Comparison of ENCODE assay signal across 18 mouse cellular contexts in genomic region chr5:132933439-132933980, GRCm38 (mm10).
DNase-seq lines count a peak whose midpoint lies in the region; ATAC-seq and TF ChIP-seq lines count a peak whose summit lies in the region.
"Had no signal": no experiment of that assay in that cellular context is flagged by ENCODE, and none has a peak within 500 bp of the region (broad histone marks: within the 10 kb centered on the region; RNA-seq: fewer than 3 reads in every experiment).

No protein-coding gene starts in this region.

- intact Hi-C loops in left cerebral cortex, postnatal 36 days (cut with DNase I) = no loop called here

- no peak for TF ChIP-seq CTCF in intestine, postnatal 0 days (IDR thresholded peaks at IDR 0.05; ENCODE audit: low read depth)

- H3K4me3 ChIP-seq in intestine, embryonic 14.5 days (ENCODE audit: low read depth, low read length) = no peak overlapping the region
- no peak overlapping the region for H3K4me3 ChIP-seq in intestine, postnatal 0 days (ENCODE audit: low read depth, low read length)
- H3K4me3 ChIP-seq in embryonic facial prominence, embryonic 12.5 days = no peak overlapping the region
- H3K4me3 ChIP-seq in limb, embryonic 14.5 days (replicated peaks; ENCODE audit: low read length) = no peak overlapping the region
- no peak overlapping the region for H3K4me3 ChIP-seq in midbrain, embryonic 14.5 days (replicated peaks; ENCODE audit: low read depth, low read length)
- H3K4me3 ChIP-seq: embryonic facial prominence, embryonic 15.5 days; forebrain, embryonic 12.5 days; heart, adult 2 months; midbrain, embryonic 12.5 days had no signal

- H3K9me3 ChIP-seq in intestine, embryonic 14.5 days (ENCODE audit: control insufficient read depth, low read length) = no peaks in the 10 kb centered on the region
- no peaks in the 10 kb centered on the region for H3K9me3 ChIP-seq in intestine, postnatal 0 days (ENCODE audit: control insufficient read depth)
- no peaks in the 10 kb centered on the region for H3K9me3 ChIP-seq in embryonic facial prominence, embryonic 12.5 days
- no peaks in the 10 kb centered on the region for H3K9me3 ChIP-seq in limb, embryonic 14.5 days (ENCODE audit: control insufficient read depth, low read length)
- H3K9me3 ChIP-seq in midbrain, embryonic 14.5 days (ENCODE audit: control insufficient read depth, low read length) = no peaks in the 10 kb centered on the region
- H3K9me3 ChIP-seq: embryonic facial prominence, embryonic 15.5 days; forebrain, embryonic 12.5 days; midbrain, embryonic 12.5 days had no signal

- DNase-seq in intestine, embryonic 14.5 days (ENCODE audit: low spot score) = no peak
- peak; percentile 3 for DNase-seq in left cerebral cortex, adult 11 months (ENCODE audit: low spot score)
- no peak for DNase-seq in left cerebral cortex, postnatal 36 days (ENCODE audit: low spot score in 2 of 2)
- no peak for DNase-seq in limb, embryonic 14.5 days (ENCODE audit: low spot score)
- DNase-seq in midbrain, embryonic 14.5 days = no peak
- DNase-seq: adrenal gland, adult 8-10 months; cerebellum, adult 8-10 months; heart, adult 2 months; layer of hippocampus, postnatal 36 days; right cerebral cortex, postnatal 4 days had no signal

- H3K36me3 ChIP-seq in intestine, embryonic 14.5 days (ENCODE audit: control insufficient read depth, insufficient read depth, low read length) = no peaks in the 10 kb centered on the region
- no peaks in the 10 kb centered on the region for H3K36me3 ChIP-seq in intestine, postnatal 0 days (ENCODE audit: control insufficient read depth, insufficient read depth)
- no peaks in the 10 kb centered on the region for H3K36me3 ChIP-seq in embryonic facial prominence, embryonic 12.5 days
- H3K36me3 ChIP-seq in limb, embryonic 14.5 days (ENCODE audit: control insufficient read depth, insufficient read depth, low read length) = no peaks in the 10 kb centered on the region
- no peaks in the 10 kb centered on the region for H3K36me3 ChIP-seq in midbrain, embryonic 14.5 days (ENCODE audit: control insufficient read depth, insufficient read depth, low read length)
- H3K36me3 ChIP-seq: embryonic facial prominence, embryonic 15.5 days; forebrain, embryonic 12.5 days; G1E; midbrain, embryonic 12.5 days had no signal

- ATAC-seq in intestine, embryonic 14.5 days (replicated peaks; ENCODE audit: low FRiP score, low TSS enrichment, low read depth) = no peak
- no peak for ATAC-seq in intestine, postnatal 0 days
- ATAC-seq in embryonic facial prominence, embryonic 12.5 days (ENCODE audit: insufficient number of reproducible peaks, insufficient read depth, low FRiP score, low TSS enrichment) = no peak
- ATAC-seq in limb, embryonic 14.5 days (ENCODE audit: low FRiP score, low read depth) = peak; percentile 55; the same call in 1 of the 2 replicates
- ATAC-seq in midbrain, embryonic 14.5 days (ENCODE audit: low FRiP score, low TSS enrichment) = no peak
- ATAC-seq: hindbrain, postnatal 0 days had no signal

- peaks cover 4% of the 10 kb centered on the region; the same call in 1 of the 2 replicates for H3K4me1 ChIP-seq in intestine, embryonic 14.5 days (replicated peaks; ENCODE audit: control insufficient read depth, insufficient read depth, low read length)
- no peaks in the 10 kb centered on the region for H3K4me1 ChIP-seq in intestine, postnatal 0 days (replicated peaks; ENCODE audit: control insufficient read depth, insufficient read depth, low read length)
- no peaks in the 10 kb centered on the region for H3K4me1 ChIP-seq in embryonic facial prominence, embryonic 12.5 days
- no peaks in the 10 kb centered on the region for H3K4me1 ChIP-seq in limb, embryonic 14.5 days (ENCODE audit: control insufficient read depth, insufficient read depth, low read length)
- H3K4me1 ChIP-seq in midbrain, embryonic 14.5 days (ENCODE audit: control insufficient read depth, insufficient read depth, low read length) = no peaks in the 10 kb centered on the region
- H3K4me1 ChIP-seq: forebrain, embryonic 12.5 days; midbrain, embryonic 12.5 days had no signal

- H3K9ac ChIP-seq in intestine, embryonic 14.5 days (ENCODE audit: low read length) = no peak overlapping the region
- H3K9ac ChIP-seq in intestine, postnatal 0 days (ENCODE audit: low read depth, low read length) = no peak overlapping the region
- no peak overlapping the region for H3K9ac ChIP-seq in embryonic facial prominence, embryonic 12.5 days
- H3K9ac ChIP-seq in limb, embryonic 14.5 days (ENCODE audit: low read depth, low read length, severe bottlenecking) = no peak overlapping the region
- H3K9ac ChIP-seq in midbrain, embryonic 14.5 days (replicated peaks; ENCODE audit: low read length) = no peak overlapping the region
- H3K9ac ChIP-seq: embryonic facial prominence, embryonic 15.5 days; forebrain, embryonic 12.5 days; midbrain, embryonic 12.5 days had no signal

- H3K27me3 ChIP-seq in intestine, embryonic 14.5 days (replicated peaks; ENCODE audit: control insufficient read depth, insufficient read depth, low read length) = no peaks in the 10 kb centered on the region
- H3K27me3 ChIP-seq in intestine, postnatal 0 days (replicated peaks; ENCODE audit: control insufficient read depth, insufficient read depth, low read length) = no peaks in the 10 kb centered on the region
- no peaks in the 10 kb centered on the region for H3K27me3 ChIP-seq in embryonic facial prominence, embryonic 12.5 days
- H3K27me3 ChIP-seq in limb, embryonic 14.5 days (ENCODE audit: control insufficient read depth, insufficient read depth, low read length) = no peaks in the 10 kb centered on the region
- H3K27me3 ChIP-seq in midbrain, embryonic 14.5 days (ENCODE audit: control insufficient read depth, insufficient read depth, low read length) = no peaks in the 10 kb centered on the region
- H3K27me3 ChIP-seq: embryonic facial prominence, embryonic 15.5 days; forebrain, embryonic 12.5 days; midbrain, embryonic 12.5 days had no signal

- WGBS in intestine, embryonic 14.5 days = 42% methylated on average over 9 of the region's 9 CpGs
- 61% methylated on average over 9 of the region's 9 CpGs for WGBS in intestine, postnatal 0 days
- WGBS in embryonic facial prominence, embryonic 12.5 days = 40% methylated on average over 9 of the region's 9 CpGs
- 49% methylated on average over 9 of the region's 9 CpGs for WGBS in limb, embryonic 14.5 days
- 71% methylated on average over 9 of the region's 9 CpGs for WGBS in midbrain, embryonic 14.5 days

- TF ChIP-seq POLR2A in limb, embryonic 14.5 days (IDR thresholded peaks at IDR 0.05; ENCODE audit: borderline replicate concordance, extremely low read depth, insufficient read depth, insufficient read length) = no peak

- H3K27ac ChIP-seq in intestine, embryonic 14.5 days (ENCODE audit: low read depth) = 0 out of 2 replicates have a peak overlapping the region, but pooled peaks have one; percentile 2
- no peak overlapping the region for H3K27ac ChIP-seq in intestine, postnatal 0 days (ENCODE audit: low read depth, low read length)
- H3K27ac ChIP-seq in embryonic facial prominence, embryonic 12.5 days = 0 out of 2 replicates have a peak overlapping the region, but pooled peaks have one; percentile 17
- H3K27ac ChIP-seq in limb, embryonic 14.5 days (replicated peaks; ENCODE audit: low read depth, low read length) = no peak overlapping the region
- H3K27ac ChIP-seq in midbrain, embryonic 14.5 days (replicated peaks; ENCODE audit: low read depth, low read length) = no peak overlapping the region
- H3K27ac ChIP-seq: embryonic facial prominence, embryonic 15.5 days; forebrain, embryonic 12.5 days; heart, adult 2 months; hindbrain, postnatal 0 days; midbrain, embryonic 12.5 days had no signal

- H3K4me2 ChIP-seq in intestine, embryonic 14.5 days (ENCODE audit: low read length) = no peak overlapping the region
- H3K4me2 ChIP-seq in intestine, postnatal 0 days (replicated peaks; ENCODE audit: low read depth) = no peak overlapping the region
- H3K4me2 ChIP-seq in embryonic facial prominence, embryonic 12.5 days (replicated peaks) = no peak overlapping the region
- H3K4me2 ChIP-seq in limb, embryonic 14.5 days (replicated peaks; ENCODE audit: low read depth, low read length, severe bottlenecking) = no peak overlapping the region
- H3K4me2 ChIP-seq in midbrain, embryonic 14.5 days (ENCODE audit: low read length) = no peak overlapping the region
- H3K4me2 ChIP-seq: embryonic facial prominence, embryonic 15.5 days; forebrain, embryonic 12.5 days; liver, embryonic 11.5 days; midbrain, embryonic 12.5 days had no signal

Comparison
In these comparisons a context has a peak if more than half of its experiments do, and no peak if none do; other contexts are left out.
1. H3K27ac ChIP-seq: peak in intestine, embryonic 14.5 days (single experiment) and embryonic facial prominence, embryonic 12.5 days (single experiment); none in intestine, postnatal 0 days (single experiment), limb, embryonic 14.5 days (single experiment) and midbrain, embryonic 14.5 days (single experiment).